19 mouse cellular contexts compared by ENCODE assay signal in the genomic region with DNA sequence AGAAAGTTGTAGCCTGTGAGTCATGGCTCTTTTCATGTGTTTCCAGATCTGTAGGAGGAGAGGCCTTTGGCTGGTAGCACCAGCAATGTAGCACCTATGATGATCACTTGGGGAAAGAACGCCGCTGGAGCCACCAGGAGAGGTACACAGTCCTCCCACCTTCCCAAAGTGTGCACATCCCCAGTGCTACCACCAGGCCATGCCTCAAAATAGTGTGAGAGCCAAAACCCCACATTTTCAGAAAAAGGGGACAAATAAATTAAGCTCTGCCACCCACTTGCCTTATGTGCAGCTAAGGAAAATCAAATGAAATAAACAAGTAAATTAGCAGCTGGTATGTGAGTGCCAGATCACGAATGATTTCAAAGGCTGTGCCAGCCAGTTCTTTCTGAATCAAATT.
DNase-seq lines count a peak whose midpoint lies in the region; ATAC-seq lines count a peak whose summit lies in the region.
"Had no signal": no experiment of that assay in that cellular context is flagged by ENCODE, and none has a peak within 500 bp of the region (broad histone marks: within the 10 kb centered on the region; RNA-seq: fewer than 3 reads in every experiment).

No protein-coding gene starts in this region.

- peak; percentile 4 for DNase-seq in kidney, adult 9 months
- DNase-seq in kidney, adult 8-10 months = no peak
- DNase-seq in frontal cortex, postnatal 36 days (ENCODE audit: low spot score in 2 of 2) = peak; percentile 40 to 57
- DNase-seq in layer of hippocampus, postnatal 14 days (ENCODE audit: low spot score in 2 of 2) = peak; percentile 57 to 83
- DNase-seq in right cerebral cortex, postnatal 36 days (ENCODE audit: low spot score in 2 of 2) = peak; percentile 34 to 45
- no peak for DNase-seq in thymus, adult 18-20 months
- DNase-seq: adrenal gland, postnatal 14 days; cerebellum, adult 9-10 months; embryo, embryonic 11 days; kidney, postnatal 10 days; liver, embryonic 13.5 days; spleen, adult 18-20 months; thymus, postnatal 25 days had no signal

- no peak overlapping the region for H3K27ac ChIP-seq in intestine, embryonic 15.5 days
- H3K27ac ChIP-seq: hindbrain, embryonic 10.5 days; liver, embryonic 13.5 days; stomach, embryonic 15.5 days had no signal

- no peaks in the 10 kb centered on the region for H3K9me3 ChIP-seq in intestine, embryonic 15.5 days
- H3K9me3 ChIP-seq: G1E; hindbrain, embryonic 10.5 days; liver, embryonic 13.5 days; stomach, embryonic 15.5 days had no signal

- no peaks in the 10 kb centered on the region for H3K4me1 ChIP-seq in intestine, embryonic 15.5 days (replicated peaks)
- H3K4me1 ChIP-seq: hindbrain, embryonic 10.5 days; liver, embryonic 13.5 days; stomach, embryonic 15.5 days had no signal

- no peak overlapping the region for H3K9ac ChIP-seq in intestine, embryonic 15.5 days
- H3K9ac ChIP-seq: liver, embryonic 13.5 days; stomach, embryonic 15.5 days had no signal

- no peak overlapping the region for H3K4me2 ChIP-seq in intestine, embryonic 15.5 days (replicated peaks)
- H3K4me2 ChIP-seq: liver, embryonic 13.5 days; stomach, embryonic 15.5 days had no signal

- no peaks in the 10 kb centered on the region for H3K27me3 ChIP-seq in intestine, embryonic 15.5 days (replicated peaks)
- H3K27me3 ChIP-seq: liver, embryonic 13.5 days; stomach, embryonic 15.5 days had no signal

- no peak for ATAC-seq in intestine, embryonic 15.5 days
- ATAC-seq: inflammation-experienced regulatory T-cells, adult 6 months; lung, postnatal 0 days had no signal

- 88% methylated on average over 3 of the region's 3 CpGs for WGBS in intestine, embryonic 15.5 days

- no peaks in the 10 kb centered on the region for H3K36me3 ChIP-seq in intestine, embryonic 15.5 days
- H3K36me3 ChIP-seq: G1E; hindbrain, embryonic 10.5 days; liver, embryonic 13.5 days; stomach, embryonic 15.5 days had no signal

- no peak overlapping the region for H3K4me3 ChIP-seq in intestine, embryonic 15.5 days (replicated peaks)
- H3K4me3 ChIP-seq: hindbrain, embryonic 10.5 days; liver, embryonic 13.5 days; stomach, embryonic 15.5 days had no signal

Comparison
In these comparisons a context has a peak if more than half of its experiments do, and no peak if none do; other contexts are left out.
1. DNase-seq: peak in kidney, adult 9 months (single experiment), frontal cortex, postnatal 36 days (2 of 2), layer of hippocampus, postnatal 14 days (2 of 2) and right cerebral cortex, postnatal 36 days (2 of 2); none in kidney, adult 8-10 months (0 of 2) and thymus, adult 18-20 months (0 of 2).